Mouse (Mus musculus): ENCODE results near the gene Crmp1.

DNA sequence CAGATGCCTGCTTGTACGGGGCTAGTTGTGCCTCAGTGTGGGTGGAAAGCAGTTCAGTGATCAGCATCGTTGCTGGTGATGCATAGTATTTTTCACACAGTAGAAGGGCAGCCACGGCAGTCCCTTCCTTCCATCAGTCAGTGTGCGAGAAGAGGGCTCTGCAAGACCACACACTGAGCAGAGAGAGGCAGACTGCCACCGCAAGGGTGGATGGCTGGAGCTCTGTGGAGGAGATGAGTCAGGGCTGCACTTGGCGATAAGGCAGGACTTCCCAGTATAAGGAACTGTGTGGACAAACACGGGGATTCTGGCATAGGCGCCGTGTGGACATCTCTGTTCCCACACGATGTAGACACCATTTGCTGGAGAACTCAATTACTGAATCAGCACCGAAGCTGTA, 39.3 kb downstream of the Crmp1 start:
- TF ChIP-seq POLR2A (IDR thresholded peaks at IDR 0.05; ENCODE audit: insufficient read length, low read depth) (no peak), E2F4 (IDR thresholded peaks at IDR 0.05; ENCODE audit: insufficient read depth) (no peak), MAX (IDR thresholded peaks at IDR 0.05; ENCODE audit: low read depth) (no peak), MYOD1 (IDR thresholded peaks at IDR 0.05; ENCODE audit: control insufficient read depth in 1 of 3, insufficient read length in 2 of 3, low read depth in 2 of 3) (no peak), USF1 (IDR thresholded peaks at IDR 0.05; ENCODE audit: low read depth) (no peak), SRF (IDR thresholded peaks at IDR 0.05; ENCODE audit: control insufficient read depth, insufficient read length, low read depth) (no peak), MYOG (IDR thresholded peaks at IDR 0.05; ENCODE audit: control insufficient read depth in 1 of 3, insufficient read depth in 1 of 3, insufficient read length in 2 of 3, low read depth in 2 of 3) (no peak)
